17 mouse cellular contexts compared by ENCODE assay signal in genomic region chr4:104220099-104220498, GRCm38 (mm10).
"Had no signal": no experiment of that assay in that cellular context is flagged by ENCODE, and none has a peak within 500 bp of the region (broad histone marks: within the 10 kb centered on the region; RNA-seq: fewer than 3 reads in every experiment).

No protein-coding gene starts in this region.

- DNase-seq: kidney, adult 11 months; kidney, adult 9 months; kidney, postnatal 36 days; layer of hippocampus, adult 9-11 months; layer of hippocampus, postnatal 36 days; lung, embryonic 14.5 days; lung, postnatal 14 days; right cerebral cortex, postnatal 4 days; spleen, adult 18-20 months; thymus, adult 18-20 months; thymus, postnatal 14 days had no signal

- H3K27ac ChIP-seq: kidney, postnatal 0 days; limb, embryonic 15.5 days; liver, embryonic 12.5 days; macrophage; neural tube, embryonic 12.5 days had no signal

- H3K4me2 ChIP-seq: limb, embryonic 15.5 days; liver, embryonic 12.5 days; lung, embryonic 14.5 days; neural tube, embryonic 12.5 days had no signal

- H3K27me3 ChIP-seq: limb, embryonic 15.5 days; liver, embryonic 12.5 days; megakaryocyte, embryonic 14.5 days; neural tube, embryonic 12.5 days had no signal

- ATAC-seq: liver, embryonic 12.5 days had no signal

- H3K4me1 ChIP-seq: limb, embryonic 15.5 days; liver, embryonic 12.5 days; megakaryocyte, embryonic 14.5 days; neural tube, embryonic 12.5 days had no signal

- H3K4me3 ChIP-seq: limb, embryonic 15.5 days; liver, embryonic 12.5 days; megakaryocyte, embryonic 14.5 days; neural tube, embryonic 12.5 days had no signal

- H3K9me3 ChIP-seq: limb, embryonic 15.5 days; liver, embryonic 12.5 days; neural tube, embryonic 12.5 days had no signal

- H3K9ac ChIP-seq: limb, embryonic 15.5 days; liver, embryonic 12.5 days; lung, embryonic 14.5 days; neural tube, embryonic 12.5 days had no signal

- H3K36me3 ChIP-seq: limb, embryonic 15.5 days; liver, embryonic 12.5 days; neural tube, embryonic 12.5 days had no signal
